Mouse (Mus musculus) lung, postnatal 0 days (tissue): ENCODE measurements at regions not wholly inside any gene's neighbourhood (a gene's known extent, or its start where the extent isn't known, plus 50 kb on each side); places are given as distances from the start of the nearest gene placed in this dataset.

Source experiments
- ATAC-seq: fragments of 200-750 bp; cut with Nextera tagmentation; 2 replicates; pipeline ENCODE4 v1.8.0; 2017; ENCODE audit warnings: moderate library complexity
- DNase-seq: peaks from one replicate; pipeline ENCODE4 v3.0.0-alpha.2; 2016; ENCODE audit warnings: low spot score
- H3K27ac ChIP-seq: fragments of 300-500 bp; sonication (generic); 2 replicates; pipeline ENCODE4 v1.5.1; 2014; ENCODE audit warnings: antibody characterized with exemption, mild to moderate bottlenecking, low read length, mixed read lengths
- H3K27me3 ChIP-seq: fragments of 300-500 bp; sonication (generic); replicated peaks from 2 replicates; pipeline ENCODE4 v1.6.1; 2014; ENCODE audit warnings: low read length, mixed read lengths; ENCODE audit not compliant: insufficient read depth
- H3K36me3 ChIP-seq: fragments of 300-500 bp; sonication (generic); 2 replicates; pipeline ENCODE4 v1.6.1; 2014; ENCODE audit warnings: low read length, mixed read lengths; ENCODE audit not compliant: insufficient read depth
- H3K4me1 ChIP-seq: fragments of 300-500 bp; sonication (generic); 2 replicates; pipeline ENCODE4 v1.6.1; 2014; ENCODE audit warnings: antibody characterized with exemption, low read depth, low read length, mixed read lengths; ENCODE audit not compliant: insufficient read depth
- H3K4me2 ChIP-seq: fragments of 300-500 bp; sonication (generic); replicated peaks from 2 replicates; pipeline ENCODE4 v1.6.1; 2014; ENCODE audit warnings: low read depth, mild to moderate bottlenecking, low read length, moderate library complexity, mixed read lengths
- H3K4me3 ChIP-seq: fragments of 300-500 bp; sonication (generic); 2 replicates; pipeline ENCODE4 v1.5.1; 2014; ENCODE audit warnings: low read depth, low read length
- H3K9ac ChIP-seq: fragments of 300-500 bp; sonication (generic); replicated peaks from 2 replicates; pipeline ENCODE4 v1.6.1; 2014; ENCODE audit warnings: low read depth, mild to moderate bottlenecking
- H3K9me3 ChIP-seq: fragments of 300-500 bp; sonication (generic); 2 replicates; pipeline ENCODE4 v1.6.1; 2016; ENCODE audit warnings: low read length, mixed read lengths
- CTCF ChIP-seq: IDR thresholded peaks from 2 replicates; pipeline ENCODE4 v1.5.1; 2016; ENCODE audit warnings: antibody characterized with exemption, mild to moderate bottlenecking
- EP300 ChIP-seq: IDR thresholded peaks from 2 replicates; pipeline ENCODE4 v1.6.1; 2016; ENCODE audit warnings: antibody characterized with exemption, mild to moderate bottlenecking, control low read depth
- WGBS: fragments of 180-500 bp; shearing (Covaris S2); extraction: QIAGEN DNeasy Blood & Tissue Kit; methylation state at CpG from one replicate; pipeline ENCODE4 v1.1.7; 2014; 5-methylcytosine and 5-hydroxymethylcytosine counted together

DNA sequence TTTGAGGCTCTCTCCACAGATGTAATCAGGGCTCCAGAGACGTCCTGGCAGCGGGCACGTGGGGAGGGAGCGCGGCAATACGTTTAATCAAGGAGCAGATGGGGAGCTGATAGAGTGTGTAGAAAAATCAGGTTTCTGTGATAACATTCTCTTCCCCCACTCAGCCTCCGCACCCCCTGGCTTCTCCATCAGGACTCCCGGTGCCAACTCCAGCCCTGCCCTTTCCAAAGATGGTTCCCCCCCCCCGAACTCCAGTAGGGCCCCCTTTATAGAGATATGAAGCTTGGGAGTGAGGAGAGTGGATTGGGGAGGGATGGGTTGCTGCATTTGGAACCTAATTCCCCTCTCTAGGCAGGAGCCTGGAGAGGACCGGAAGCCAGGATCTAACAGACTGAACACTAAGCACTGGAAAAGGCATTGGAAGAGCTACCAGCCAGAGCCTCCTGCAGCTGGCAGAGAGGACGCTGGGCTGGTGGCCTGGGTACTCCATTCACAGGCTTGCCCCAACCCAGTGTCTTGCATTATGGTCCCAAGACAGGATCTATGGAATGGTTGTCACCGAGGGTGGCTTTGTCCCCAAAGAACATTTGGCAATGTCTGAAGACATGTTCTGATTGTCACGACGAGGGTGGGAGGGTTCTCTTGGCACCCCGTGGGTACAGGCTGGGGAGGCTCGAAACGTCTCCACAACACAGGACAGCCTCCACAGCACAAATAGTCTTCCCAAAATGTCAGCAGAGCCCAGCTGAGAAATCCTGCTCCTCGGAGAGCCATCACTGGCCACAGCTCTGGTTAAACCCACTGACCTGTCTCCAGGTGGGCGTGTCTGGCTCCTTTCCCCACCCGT lies 218.2 kb upstream of the Sdk2 start:
- Histone ChIP-seq H3K4me1 (no peaks in the 10 kb centered on the region), H3K9me3 (no peaks in the 10 kb centered on the region), H3K36me3 (no peaks in the 10 kb centered on the region), H3K27ac (no peak overlapping the region), H3K4me2 (no peak overlapping the region), H3K27me3 (0 out of 2 replicates have a peak, but pooled peaks cover 3% of the 10 kb centered on the region), H3K9ac (no peak overlapping the region), H3K4me3 (no peak overlapping the region)
- DNase-seq: no peak
- WGBS: 74% methylated on average over 20 of the region's 20 CpGs
- TF ChIP-seq EP300: no peak
- no peak for TF ChIP-seq CTCF
- ATAC-seq: no peak

DNA sequence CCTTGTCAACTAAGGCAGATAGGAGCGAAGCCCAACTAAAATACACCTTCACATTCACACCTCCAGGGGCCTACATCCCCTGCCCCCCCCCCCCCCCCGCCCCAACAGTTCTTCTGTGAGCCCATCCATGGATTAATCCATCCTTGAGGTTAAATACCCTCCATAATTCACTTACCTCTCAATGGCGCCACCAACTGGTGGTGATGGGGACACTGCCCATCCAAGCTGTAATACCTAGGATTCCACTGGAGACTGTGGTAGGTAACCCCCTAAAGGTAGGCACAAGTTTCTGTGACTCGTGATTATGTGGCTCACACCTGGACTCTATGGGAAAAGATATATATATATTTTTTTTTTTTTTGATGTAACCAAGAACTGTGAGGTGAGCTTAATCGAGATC lies 216.4 kb upstream of the Sdk2 start:
- no peak overlapping the region for H3K27ac ChIP-seq
- H3K4me2 ChIP-seq: no peak overlapping the region
- no peaks in the 10 kb centered on the region for H3K4me1 ChIP-seq
- no peak for TF ChIP-seq EP300
- TF ChIP-seq CTCF: peak; percentile 71
- H3K36me3 ChIP-seq: no peaks in the 10 kb centered on the region
- no peak overlapping the region for H3K9ac ChIP-seq
- DNase-seq (peak; percentile 28), ATAC-seq (no peak)
- WGBS: 38% methylated on average over 5 of the region's 5 CpGs
- H3K9me3 ChIP-seq: no peaks in the 10 kb centered on the region
- H3K27me3 ChIP-seq: 0 out of 2 replicates have a peak, but pooled peaks cover 3% of the 10 kb centered on the region
- H3K4me3 ChIP-seq: no peak overlapping the region

DNA sequence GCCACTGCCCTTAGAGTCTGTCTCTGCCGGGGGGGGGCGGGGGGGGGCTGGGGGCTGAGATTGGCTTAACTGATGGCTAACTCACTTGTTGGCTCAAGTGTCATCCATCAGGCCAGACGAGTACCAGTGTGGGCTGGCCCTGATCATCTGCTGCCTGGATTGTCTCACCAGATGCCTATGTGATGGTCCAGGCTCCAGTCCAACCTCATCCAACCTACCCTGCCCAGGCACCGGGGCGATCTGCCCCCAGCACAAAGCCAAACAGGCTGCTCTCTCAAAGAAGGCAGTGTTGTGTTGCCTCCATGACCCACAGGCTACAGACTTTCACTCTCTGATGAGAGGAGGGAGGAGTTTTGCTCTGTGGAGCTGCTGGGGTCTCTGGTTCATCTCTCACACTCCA lies 215.7 kb upstream of the Sdk2 start:
- no peak for TF ChIP-seq CTCF
- no peak for TF ChIP-seq EP300
- H3K4me2 ChIP-seq: no peak overlapping the region
- DNase-seq (no peak), ATAC-seq (no peak)
- no peak overlapping the region for H3K4me3 ChIP-seq
- H3K36me3 ChIP-seq: no peaks in the 10 kb centered on the region
- H3K4me1 ChIP-seq: no peaks in the 10 kb centered on the region
- no peaks in the 10 kb centered on the region for H3K9me3 ChIP-seq
- WGBS: 38% methylated on average over 5 of the region's 5 CpGs
- no peak overlapping the region for H3K9ac ChIP-seq
- H3K27me3 ChIP-seq: 0 out of 2 replicates have a peak, but pooled peaks cover 3% of the 10 kb centered on the region
- H3K27ac ChIP-seq: no peak overlapping the region

DNA sequence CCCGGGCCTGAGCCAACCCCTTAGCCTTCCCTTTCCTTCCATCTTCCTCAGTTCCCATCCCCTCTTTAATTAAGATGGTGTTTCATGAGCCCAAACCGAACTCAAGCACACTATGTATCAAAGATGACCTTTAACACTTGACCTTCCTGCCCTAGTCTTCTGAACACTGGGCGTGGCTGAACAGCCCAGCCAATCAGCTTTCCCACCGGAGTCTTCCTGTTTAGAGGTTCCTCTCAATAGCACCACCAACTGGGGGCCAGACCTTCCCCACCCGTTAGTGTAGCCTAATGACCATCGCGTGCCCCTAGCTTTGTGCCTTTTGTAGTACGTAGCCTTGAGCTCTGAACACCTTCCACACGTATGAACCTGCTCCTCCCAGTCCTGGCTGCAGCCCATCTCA lies 215.0 kb upstream of the Sdk2 start:
- no peaks in the 10 kb centered on the region for H3K36me3 ChIP-seq
- H3K4me1 ChIP-seq: no peaks in the 10 kb centered on the region
- H3K4me2 ChIP-seq: no peak overlapping the region
- no peak overlapping the region for H3K27ac ChIP-seq
- ATAC-seq (no peak), DNase-seq (no peak)
- H3K27me3 ChIP-seq: 0 out of 2 replicates have a peak, but pooled peaks cover 3% of the 10 kb centered on the region
- H3K9me3 ChIP-seq: no peaks in the 10 kb centered on the region
- no peak overlapping the region for H3K9ac ChIP-seq
- WGBS: 74% methylated on average over 9 of the region's 9 CpGs
- no peak overlapping the region for H3K4me3 ChIP-seq
- no peak for TF ChIP-seq EP300
- no peak for TF ChIP-seq CTCF

DNA sequence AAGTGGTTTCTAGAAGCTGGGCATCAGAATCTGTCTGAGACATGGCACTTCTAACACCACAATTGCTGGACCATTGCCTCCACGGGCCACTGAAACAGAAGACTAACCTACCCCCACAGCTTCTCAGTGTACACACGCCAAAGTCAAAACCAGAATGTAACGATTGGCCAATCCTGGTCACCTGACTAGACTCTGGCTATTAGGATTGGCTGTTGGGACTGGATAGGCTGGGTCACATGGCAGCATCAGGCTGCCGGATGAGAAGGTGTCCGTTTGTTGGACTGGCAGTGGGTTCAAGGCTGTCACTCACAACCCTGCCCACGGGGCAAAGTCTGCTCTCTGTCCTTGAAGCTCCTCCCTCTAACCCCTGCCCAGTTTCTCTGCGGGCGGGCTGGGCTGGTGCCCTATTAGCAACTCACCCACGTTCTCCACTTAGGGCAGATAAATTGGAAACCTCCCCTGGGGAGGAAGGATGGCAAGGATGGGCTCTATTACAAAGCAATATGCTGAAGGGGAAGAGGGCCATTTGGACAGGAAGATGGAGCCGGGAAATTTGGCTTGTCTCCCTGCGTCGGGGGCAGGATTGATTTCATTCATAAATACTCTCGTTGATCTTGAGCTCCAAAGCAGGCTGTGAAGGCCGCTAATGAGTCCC lies 214.3 kb upstream of the Sdk2 start:
- TF ChIP-seq CTCF (no peak), EP300 (no peak)
- Histone ChIP-seq H3K27me3 (0 out of 2 replicates have a peak, but pooled peaks cover 3% of the 10 kb centered on the region), H3K4me3 (no peak overlapping the region), H3K4me2 (no peak overlapping the region), H3K9ac (no peak overlapping the region), H3K9me3 (no peaks in the 10 kb centered on the region), H3K36me3 (no peaks in the 10 kb centered on the region), H3K4me1 (no peaks in the 10 kb centered on the region), H3K27ac (no peak overlapping the region)
- no peak for DNase-seq
- ATAC-seq: no peak
- 69% methylated on average over 14 of the region's 14 CpGs for WGBS

DNA sequence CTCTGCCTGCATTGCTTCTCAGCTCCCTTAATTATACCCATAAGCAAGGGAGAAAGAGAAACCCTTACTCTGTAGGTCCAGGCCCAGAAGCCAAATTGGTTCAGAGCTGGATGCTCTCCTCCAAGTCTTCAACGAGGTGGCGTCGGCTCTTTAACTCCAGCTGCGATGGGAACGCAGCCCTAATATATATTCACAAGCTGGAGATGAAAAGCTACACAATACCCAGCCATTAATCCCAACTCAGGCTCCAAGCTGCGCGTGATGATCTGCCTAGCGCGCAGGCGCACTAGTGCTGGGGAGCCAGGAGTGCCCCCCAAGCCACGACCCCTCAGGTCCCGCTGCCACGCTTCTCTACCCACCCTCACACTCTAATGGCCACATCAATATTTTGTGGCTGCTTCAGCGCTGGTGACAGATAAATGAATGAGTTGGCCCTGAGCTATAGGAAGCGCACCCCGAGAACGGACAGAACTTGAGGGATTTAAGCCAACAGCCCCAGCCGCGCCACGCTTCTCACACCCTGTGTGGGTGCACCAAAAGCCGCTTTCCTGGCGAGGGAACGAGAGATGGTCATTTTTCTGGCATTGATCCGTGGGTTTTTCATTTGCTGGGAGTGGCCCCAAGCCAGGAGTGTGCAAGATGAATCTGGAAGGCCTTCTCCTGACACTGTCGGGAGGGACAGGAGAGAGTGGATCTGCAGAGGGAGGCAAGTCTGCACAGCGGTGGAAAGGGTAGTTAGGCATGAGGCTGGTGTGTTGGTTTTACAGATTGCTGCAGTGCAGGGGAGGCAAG lies 210.9 kb upstream of the Sdk2 start:
- H3K9ac ChIP-seq: no peak overlapping the region
- 57% methylated on average over 26 of the region's 26 CpGs for WGBS
- no peaks in the 10 kb centered on the region for H3K36me3 ChIP-seq
- no peaks in the 10 kb centered on the region for H3K4me1 ChIP-seq
- H3K4me2 ChIP-seq: no peak overlapping the region
- no peaks in the 10 kb centered on the region for H3K27me3 ChIP-seq
- H3K4me3 ChIP-seq: no peak overlapping the region
- no peak for TF ChIP-seq CTCF
- no peak for TF ChIP-seq EP300
- no peak overlapping the region for H3K27ac ChIP-seq
- ATAC-seq: peak; percentile 37; the same call in 1 of the 2 replicates
- DNase-seq: peak; percentile 41
- H3K9me3 ChIP-seq: no peaks in the 10 kb centered on the region
